Mouse (Mus musculus) C2C12 (cell line): ENCODE results near the gene Krtap9-1.

Experiments
- CTCF ChIP-seq: IDR thresholded peaks from one replicate; pipeline ENCODE4 v1.5.1; 2011; ENCODE audit not compliant: control insufficient read depth, insufficient read depth, insufficient read length
- MAX ChIP-seq: IDR thresholded peaks from one replicate; pipeline ENCODE4 v1.6.1; 2011; ENCODE audit warnings: mild to moderate bottlenecking, control low read depth
- MYOD1 ChIP-seq: IDR thresholded peaks from one replicate; pipeline ENCODE4 v1.6.1; 2011; ENCODE audit warnings: low read depth; ENCODE audit not compliant: control insufficient read depth, insufficient read length
- USF1 ChIP-seq: IDR thresholded peaks from one replicate; pipeline ENCODE4 v1.6.1; 2011; ENCODE audit warnings: low read depth, mild to moderate bottlenecking, control low read depth, moderate library complexity

DNA sequence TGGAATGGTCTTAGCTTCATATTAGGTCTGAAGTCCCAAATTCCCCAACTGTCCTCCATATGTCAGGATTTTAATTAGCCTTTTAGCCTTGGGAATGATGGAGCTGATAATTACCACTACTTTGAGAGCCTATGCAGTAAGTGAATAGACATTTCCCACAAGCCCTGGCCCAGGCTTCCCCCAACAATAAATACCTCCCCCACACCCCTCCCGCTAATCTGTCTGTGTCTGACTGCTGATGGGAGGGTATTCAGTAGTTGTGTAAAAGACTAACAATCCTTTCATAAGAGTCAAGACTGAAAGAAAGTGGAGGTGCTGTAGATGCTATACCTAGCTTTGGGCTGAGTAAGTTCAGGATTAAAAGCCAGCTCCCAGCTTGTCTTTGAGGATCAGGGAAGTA, 31.0 kb upstream of the Krtap9-1 start:
- TF ChIP-seq CTCF = no peak
- TF ChIP-seq USF1 = no peak
- TF ChIP-seq MYOD1 = no peak
- TF ChIP-seq MAX = no peak
